ENCODE assay signal across 8 mouse cellular contexts in genomic region chr5:21736956-21737585, GRCm38 (mm10). TPM values are rescaled to one million over a fixed set of nuclear protein-coding genes. Genes with fewer than 3 reads are reported as not detected.
A peak's percentile ranks its signal among the peaks of the same experiment; 100 is the strongest.
DNase-seq lines count a peak whose midpoint lies in the region; ATAC-seq lines count a peak whose summit lies in the region.

Gene Pmpcb, plus strand, starts transcription at chr5:21737141.

- peak; percentile 87 for ATAC-seq in intestine, embryonic 14.5 days (replicated peaks; ENCODE audit: low FRiP score, low TSS enrichment, low read depth)

- intact Hi-C loops in left cerebral cortex, postnatal 14 days (cut with DNase I): loop anchor here (5.0 to 10.0 kb wide), 2 partner anchors 302 to 475 kb away; no protein-coding TSS in a partner anchor

- H3K36me3 ChIP-seq in intestine, embryonic 14.5 days (ENCODE audit: control insufficient read depth, insufficient read depth, low read length): peaks cover 30% of the 10 kb centered on the region

- H3K4me3 ChIP-seq in intestine, embryonic 14.5 days (ENCODE audit: low read depth, low read length): peak within 1 kb of the TSS; percentile 92

- peaks cover 13% of the 10 kb centered on the region for H3K4me1 ChIP-seq in intestine, embryonic 14.5 days (replicated peaks; ENCODE audit: control insufficient read depth, insufficient read depth, low read length)

- peak within 1 kb of the TSS; percentile 83 for H3K9ac ChIP-seq in intestine, embryonic 14.5 days (ENCODE audit: low read length)

- peak within 1 kb of the TSS; percentile 73 for H3K27ac ChIP-seq in intestine, embryonic 14.5 days (ENCODE audit: low read depth)

- no peaks in the 10 kb centered on the region for H3K9me3 ChIP-seq in intestine, embryonic 14.5 days (ENCODE audit: control insufficient read depth, low read length)

- H3K4me2 ChIP-seq in intestine, embryonic 14.5 days (ENCODE audit: low read length): peak within 1 kb of the TSS; percentile 88

- WGBS in intestine, embryonic 14.5 days: under 1% methylated on average over 42 of the region's 42 CpGs

- H3K27me3 ChIP-seq in intestine, embryonic 14.5 days (replicated peaks; ENCODE audit: control insufficient read depth, insufficient read depth, low read length): no peaks in the 10 kb centered on the region

- DNase-seq in adrenal gland, adult (ENCODE audit: inconsistent age in 2 of 2, low spot score in 1 of 2): peak; percentile 88 to 97
- peak; percentile 95 for DNase-seq in embryo, embryonic 10.5 days (ENCODE audit: low spot score)
- DNase-seq in gastrocnemius, postnatal 25 days: peak; percentile 77
- DNase-seq in intestine, embryonic 14.5 days (ENCODE audit: low spot score): peak; percentile 93
- DNase-seq in left cerebral cortex, postnatal 14 days (ENCODE audit: low spot score in 2 of 2): peak; percentile 93
- DNase-seq in mesoderm, embryonic 11.5 days (ENCODE audit: low read depth, low spot score): peak; percentile 90
- DNase-seq in right cerebral cortex, postnatal 36 days (ENCODE audit: low spot score in 2 of 2): peak; percentile 81 to 82
- DNase-seq in yolk sac, embryonic 10.5 days (ENCODE audit: low spot score): peak; percentile 80

RNA-seq across cellular contexts. Expression of gene Pmpcb, which starts in this region (rescaled TPM):
- total RNA-seq in gastrocnemius, postnatal 25 days (2021): 100 to 1,000 TPM in 1 of 2 experiments, 10 to 100 TPM in 1; 96.9 to 110 TPM
- 78.4 and 84.1 TPM in 2 replicates for polyA plus RNA-seq in intestine, embryonic 14.5 days (2014; fragmentation: Nextera tagmentation; extraction: Ambion mirVana)
- 10 to 100 TPM; 68.6 to 69.7 TPM for total RNA-seq in left cerebral cortex, postnatal 14 days (2021)

Comparison
In these comparisons a context has a peak if more than half of its experiments do, and no peak if none do; other contexts are left out.
1. Peak in every context shown above with its lines: DNase-seq, ATAC-seq, H3K4me3 ChIP-seq and H3K27ac ChIP-seq.